Mouse (Mus musculus) ES-E14 (cell line): ENCODE results near the gene Dst.

ENCODE experiments used
- CHD2 ChIP-seq: IDR thresholded peaks from 2 replicates; pipeline ENCODE4 v1.6.1; 2014; ENCODE audit warnings: mild to moderate bottlenecking, low read depth, low read length, inconsistent platforms
- HCFC1 ChIP-seq: IDR thresholded peaks from 2 replicates; pipeline ENCODE4 v1.6.1; 2012; ENCODE audit warnings: low read length, inconsistent platforms, borderline replicate concordance; ENCODE audit not compliant: insufficient read depth
- MAFK ChIP-seq: IDR thresholded peaks from 2 replicates; pipeline ENCODE4 v1.6.1; 2014; ENCODE audit warnings: mild to moderate bottlenecking, low read depth, low read length, inconsistent platforms; ENCODE audit not compliant: insufficient read depth
- ZC3H11A ChIP-seq: IDR thresholded peaks from 2 replicates; pipeline ENCODE4 v1.6.1; 2012; ENCODE audit warnings: low read depth, mild to moderate bottlenecking, inconsistent platforms, low read length, borderline replicate concordance
- ZNF384 ChIP-seq: IDR thresholded peaks from 2 replicates; pipeline ENCODE4 v1.6.1; 2012; ENCODE audit warnings: low read depth, low read length, inconsistent platforms

DNA sequence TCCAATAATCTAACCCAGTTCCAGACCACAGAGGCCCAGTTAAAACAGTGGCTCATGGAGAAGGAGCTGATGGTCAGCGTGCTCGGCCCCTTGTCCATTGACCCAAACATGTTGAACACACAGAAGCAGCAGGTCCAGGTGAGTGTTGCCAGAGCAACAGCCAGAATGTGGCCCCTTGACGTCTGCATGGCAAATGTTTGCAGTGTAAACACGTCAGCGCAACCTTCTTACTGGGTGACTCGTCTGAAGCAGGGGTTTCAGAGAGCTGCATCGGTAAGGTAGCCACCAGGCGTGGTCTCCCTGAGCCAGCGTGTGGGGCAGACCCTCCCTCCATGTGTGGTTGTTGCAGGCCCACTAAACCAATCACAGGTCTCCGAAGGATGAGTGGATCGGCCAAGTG lies 315.8 kb downstream of the Dst start:
- TF ChIP-seq MAFK (no peak), ZC3H11A (no peak), ZNF384 (no peak), CHD2 (no peak), HCFC1 (no peak)
